Mouse (Mus musculus): ENCODE measurements at regions not wholly inside any gene's neighbourhood (a gene's known extent, or its start where the extent isn't known, plus 50 kb on each side); places are given as distances from the start of the nearest gene placed in this dataset.

GRCm38 (mm10) chr15:44288181-44288580, 4154.0 kb downstream of the 9330182O14Rik start:
- no peaks in the 10 kb centered on the region for H3K27me3 ChIP-seq (ENCODE audit: control insufficient read depth, insufficient read depth, insufficient read length)
- H3K4me3 ChIP-seq: no peak overlapping the region
- H3K79me2 ChIP-seq (ENCODE audit: control insufficient read depth, insufficient read depth): no peaks in the 10 kb centered on the region
- H3K4me2 ChIP-seq (ENCODE audit: low read depth): no peak overlapping the region
- no peak overlapping the region for H3ac ChIP-seq (ENCODE audit: control insufficient read depth, insufficient read length)
- H3K36me3 ChIP-seq (ENCODE audit: control insufficient read depth, insufficient read depth): no peaks in the 10 kb centered on the region
- TF ChIP-seq USF1 (IDR thresholded peaks at IDR 0.05; ENCODE audit: low read depth) (no peak), CEBPB (IDR thresholded peaks at IDR 0.05; ENCODE audit: insufficient read depth, poor library complexity, severe bottlenecking) (no peak), TCF3 (IDR thresholded peaks at IDR 0.05; ENCODE audit: insufficient read length, low read depth) (no peak), TCF12 (IDR thresholded peaks at IDR 0.05; ENCODE audit: insufficient read depth, poor library complexity, severe bottlenecking) (no peak), SRF (IDR thresholded peaks at IDR 0.05; ENCODE audit: control insufficient read depth, insufficient read length, low read depth) (no peak), POLR2A (IDR thresholded peaks at IDR 0.05; ENCODE audit: insufficient read length, low read depth) (no peak), MAX (IDR thresholded peaks at IDR 0.05; ENCODE audit: low read depth) (no peak), MYOG (IDR thresholded peaks at IDR 0.05; ENCODE audit: control insufficient read depth in 1 of 3, insufficient read depth in 1 of 3, insufficient read length in 2 of 3, low read depth in 2 of 3) (no peak), E2F4 (IDR thresholded peaks at IDR 0.05; ENCODE audit: insufficient read depth) (no peak)

- TF ChIP-seq POLR2A (IDR thresholded peaks at IDR 0.05; ENCODE audit: insufficient read length, low read depth): no peak
- TF ChIP-seq TCF3 (IDR thresholded peaks at IDR 0.05; ENCODE audit: insufficient read length, low read depth): no peak
- no peak for TF ChIP-seq POLR2AphosphoS2 (IDR thresholded peaks at IDR 0.05; ENCODE audit: insufficient read length, low read depth)
- no peak for TF ChIP-seq MYOG (IDR thresholded peaks at IDR 0.05; ENCODE audit: control insufficient read depth in 1 of 3, insufficient read depth in 1 of 3, insufficient read length in 2 of 3, low read depth in 2 of 3)
- TF ChIP-seq CEBPB (IDR thresholded peaks at IDR 0.05; ENCODE audit: insufficient read depth, poor library complexity, severe bottlenecking): no peak
- TF ChIP-seq REST (IDR thresholded peaks at IDR 0.05; ENCODE audit: insufficient read depth, insufficient read length): no peak
- no peak for TF ChIP-seq SRF (IDR thresholded peaks at IDR 0.05; ENCODE audit: control insufficient read depth, insufficient read length, low read depth)
- TF ChIP-seq TCF12 (IDR thresholded peaks at IDR 0.05; ENCODE audit: insufficient read depth, poor library complexity, severe bottlenecking): no peak
- no peak for TF ChIP-seq MYOD1 (IDR thresholded peaks at IDR 0.05; ENCODE audit: control insufficient read depth in 1 of 3, insufficient read length in 2 of 3, low read depth in 2 of 3)
- Histone ChIP-seq H3K79me2 (ENCODE audit: control insufficient read depth, insufficient read depth) (no peaks in the 10 kb centered on the region), H3K4me3 (no peak overlapping the region), H3ac (ENCODE audit: control insufficient read depth, insufficient read length) (no peak overlapping the region), H3K27me3 (ENCODE audit: control insufficient read depth, insufficient read depth, insufficient read length) (no peaks in the 10 kb centered on the region), H3K4me2 (ENCODE audit: low read depth) (no peak overlapping the region), H3K36me3 (ENCODE audit: control insufficient read depth, insufficient read depth) (no peaks in the 10 kb centered on the region)
Measured at GRCm38 (mm10) chr15:44288704-44289103, 4154.5 kb downstream of the 9330182O14Rik start.

- Histone ChIP-seq H3K36me3 (ENCODE audit: control insufficient read depth, insufficient read depth) (no peaks in the 10 kb centered on the region), H3ac (ENCODE audit: control insufficient read depth, insufficient read length) (no peak overlapping the region), H3K79me2 (ENCODE audit: control insufficient read depth, insufficient read depth) (no peaks in the 10 kb centered on the region), H3K27me3 (ENCODE audit: control insufficient read depth, insufficient read depth, insufficient read length) (no peaks in the 10 kb centered on the region), H3K4me2 (ENCODE audit: low read depth) (no peak overlapping the region), H3K4me3 (no peak overlapping the region)
- TF ChIP-seq TCF3 (IDR thresholded peaks at IDR 0.05; ENCODE audit: insufficient read length, low read depth): no peak
- no peak for TF ChIP-seq TCF12 (IDR thresholded peaks at IDR 0.05; ENCODE audit: insufficient read depth, poor library complexity, severe bottlenecking)
- no peak for TF ChIP-seq POLR2AphosphoS2 (IDR thresholded peaks at IDR 0.05; ENCODE audit: insufficient read length, low read depth)
Measured at GRCm38 (mm10) chr15:44301491-44301890, 4167.3 kb downstream of the 9330182O14Rik start.

GRCm38 (mm10) chr15:44310888-44311287, 4176.7 kb downstream of the 9330182O14Rik start:
- TF ChIP-seq REST (IDR thresholded peaks at IDR 0.05; ENCODE audit: insufficient read depth, insufficient read length): no peak
- TF ChIP-seq MYOD1 (IDR thresholded peaks at IDR 0.05; ENCODE audit: control insufficient read depth in 1 of 3, insufficient read length in 2 of 3, low read depth in 2 of 3): peak in 2 of 3 experiments; percentile 17 to 27
- TF ChIP-seq CEBPB (IDR thresholded peaks at IDR 0.05; ENCODE audit: insufficient read depth, poor library complexity, severe bottlenecking): no peak
- peak overlapping the region; percentile 25 for H3K4me2 ChIP-seq (ENCODE audit: low read depth)

GRCm38 (mm10) chr15:44313294-44313693, 4179.1 kb downstream of the 9330182O14Rik start:
- Histone ChIP-seq H3K79me2 (ENCODE audit: control insufficient read depth, insufficient read depth) (no peaks in the 10 kb centered on the region), H3K4me3 (no peak overlapping the region), H3K27me3 (ENCODE audit: control insufficient read depth, insufficient read depth, insufficient read length) (no peaks in the 10 kb centered on the region), H3ac (ENCODE audit: control insufficient read depth, insufficient read length) (no peak overlapping the region), H3K36me3 (ENCODE audit: control insufficient read depth, insufficient read depth) (no peaks in the 10 kb centered on the region), H3K4me2 (ENCODE audit: low read depth) (no peak overlapping the region)
- TF ChIP-seq E2F4 (IDR thresholded peaks at IDR 0.05; ENCODE audit: insufficient read depth): no peak
- TF ChIP-seq MYOD1 (IDR thresholded peaks at IDR 0.05; ENCODE audit: control insufficient read depth in 1 of 3, insufficient read length in 2 of 3, low read depth in 2 of 3): no peak
- no peak for TF ChIP-seq POLR2AphosphoS2 (IDR thresholded peaks at IDR 0.05; ENCODE audit: insufficient read length, low read depth)
- no peak for TF ChIP-seq REST (IDR thresholded peaks at IDR 0.05; ENCODE audit: insufficient read depth, insufficient read length)
- TF ChIP-seq CEBPB (IDR thresholded peaks at IDR 0.05; ENCODE audit: insufficient read depth, poor library complexity, severe bottlenecking): no peak
- no peak for TF ChIP-seq TCF12 (IDR thresholded peaks at IDR 0.05; ENCODE audit: insufficient read depth, poor library complexity, severe bottlenecking)
- TF ChIP-seq USF1 (IDR thresholded peaks at IDR 0.05; ENCODE audit: low read depth): no peak
- TF ChIP-seq POLR2A (IDR thresholded peaks at IDR 0.05; ENCODE audit: insufficient read length, low read depth): no peak
- no peak for TF ChIP-seq SRF (IDR thresholded peaks at IDR 0.05; ENCODE audit: control insufficient read depth, insufficient read length, low read depth)
- TF ChIP-seq MAX (IDR thresholded peaks at IDR 0.05; ENCODE audit: low read depth): no peak

More at GRCm38 (mm10) chr15:44310888-44311287, 4176.7 kb downstream of the 9330182O14Rik start:
- H3K79me2 ChIP-seq (ENCODE audit: control insufficient read depth, insufficient read depth): no peaks in the 10 kb centered on the region
- no peaks in the 10 kb centered on the region for H3K36me3 ChIP-seq (ENCODE audit: control insufficient read depth, insufficient read depth)
- no peaks in the 10 kb centered on the region for H3K27me3 ChIP-seq (ENCODE audit: control insufficient read depth, insufficient read depth, insufficient read length)
- no peak overlapping the region for H3K4me3 ChIP-seq
- H3ac ChIP-seq (ENCODE audit: control insufficient read depth, insufficient read length): no peak overlapping the region
